ENCODE assay signal across 8 mouse cellular contexts in the genomic region with DNA sequence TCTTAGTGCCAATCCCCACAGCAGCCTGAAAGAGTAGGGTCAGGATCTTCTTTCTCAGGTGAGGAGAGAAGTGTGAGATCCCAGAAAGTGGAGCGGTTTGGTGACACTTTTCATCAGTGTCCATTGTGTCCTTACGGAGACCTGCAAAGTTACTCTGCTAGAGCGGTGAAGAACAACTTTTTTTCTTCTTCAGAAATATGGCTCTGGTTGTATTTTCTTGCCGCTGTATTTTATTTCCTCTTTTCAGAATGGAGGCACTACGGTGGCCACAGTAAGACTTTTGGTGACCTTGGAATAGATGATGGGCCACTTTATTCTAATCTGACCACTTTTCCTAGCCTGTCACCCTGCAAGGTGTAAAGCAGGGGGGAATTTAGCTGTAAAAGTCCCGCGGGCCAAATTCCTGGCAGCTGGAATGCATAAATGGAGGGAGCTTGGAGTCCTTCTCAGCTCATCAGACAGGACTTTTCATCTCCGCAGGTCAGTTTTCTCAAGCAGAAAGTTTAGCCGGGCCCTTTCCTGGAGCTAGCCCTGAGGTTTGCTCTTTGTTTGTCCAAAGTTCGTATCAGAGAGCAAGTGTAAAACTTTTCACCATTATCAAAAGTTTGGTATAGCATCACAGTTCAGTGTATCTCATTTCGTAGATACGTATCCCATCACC. TPM values are rescaled to one million over a fixed set of nuclear protein-coding genes. Genes with fewer than 3 reads are reported as not detected.
DNase-seq lines count a peak whose midpoint lies in the region; ATAC-seq and TF ChIP-seq lines count a peak whose summit lies in the region.

No protein-coding gene starts in this region.

- DNase-seq in heart, adult 18-20 months: no peak
- DNase-seq in left cerebral cortex, postnatal 10 days (ENCODE audit: extremely low spot score in 1 of 2, low spot score in 2 of 2): no peak
- DNase-seq in spleen, postnatal 36 days (ENCODE audit: low spot score in 2 of 2): no peak
- DNase-seq in right cerebral cortex, postnatal 36 days (ENCODE audit: low spot score in 2 of 2): no peak

- no peak for TF ChIP-seq CTCF in embryonic fibroblast, embryonic 13.5 days (IDR thresholded peaks at IDR 0.05; ENCODE audit: borderline replicate concordance, insufficient read depth, low read length)

- H3K36me3 ChIP-seq in heart, embryonic 15.5 days: no peaks in the 10 kb centered on the region
- no peaks in the 10 kb centered on the region for H3K36me3 ChIP-seq in kidney, embryonic 15.5 days
- no peaks in the 10 kb centered on the region for H3K36me3 ChIP-seq in midbrain, embryonic 16.5 days (ENCODE audit: control insufficient read depth, insufficient read depth, low read length)

- no peaks in the 10 kb centered on the region for H3K9me3 ChIP-seq in heart, embryonic 15.5 days (replicated peaks)
- no peaks in the 10 kb centered on the region for H3K9me3 ChIP-seq in kidney, embryonic 15.5 days (replicated peaks)
- H3K9me3 ChIP-seq in midbrain, embryonic 16.5 days (replicated peaks; ENCODE audit: control insufficient read depth, low read length, poor library complexity, severe bottlenecking): no peaks in the 10 kb centered on the region

- WGBS in heart, embryonic 15.5 days: 74% methylated on average over 12 of the region's 12 CpGs
- WGBS in kidney, embryonic 15.5 days: 58% methylated on average over 12 of the region's 12 CpGs
- 80% methylated on average over 12 of the region's 12 CpGs for WGBS in midbrain, embryonic 16.5 days

- TF ChIP-seq POLR2A in embryonic fibroblast, embryonic 13.5 days (IDR thresholded peaks at IDR 0.05; ENCODE audit: low read depth, low read length): no peak

- peak overlapping the region; percentile 86 for H3K4me3 ChIP-seq in heart, embryonic 15.5 days
- H3K4me3 ChIP-seq in embryonic fibroblast, embryonic 13.5 days (ENCODE audit: insufficient read depth, low read length): peak overlapping the region; percentile 81; the same call in 1 of the 2 replicates
- peak overlapping the region; percentile 65 for H3K4me3 ChIP-seq in kidney, embryonic 15.5 days (replicated peaks)
- H3K4me3 ChIP-seq in midbrain, embryonic 16.5 days (ENCODE audit: low read depth, low read length): no peak overlapping the region

- no peak overlapping the region for H3K27ac ChIP-seq in heart, embryonic 15.5 days
- H3K27ac ChIP-seq in embryonic fibroblast, embryonic 13.5 days (ENCODE audit: insufficient read depth, low read length): no peak overlapping the region
- peak overlapping the region; percentile 87; the same call in 1 of the 2 replicates for H3K27ac ChIP-seq in kidney, embryonic 15.5 days
- no peak overlapping the region for H3K27ac ChIP-seq in midbrain, embryonic 16.5 days (ENCODE audit: low read length)

- no peak for ATAC-seq in heart, embryonic 15.5 days (replicated peaks; ENCODE audit: insufficient number of reproducible peaks, insufficient read depth, low FRiP score, low read depth)
- ATAC-seq in kidney, embryonic 15.5 days (replicated peaks; ENCODE audit: low FRiP score): no peak
- ATAC-seq in midbrain, embryonic 16.5 days: no peak

- peak overlapping the region; percentile 92 for H3K4me2 ChIP-seq in heart, embryonic 15.5 days
- H3K4me2 ChIP-seq in kidney, embryonic 15.5 days: peak overlapping the region; percentile 90
- H3K4me2 ChIP-seq in midbrain, embryonic 16.5 days (ENCODE audit: low read length): peak overlapping the region; percentile 95

- H3K9ac ChIP-seq in heart, embryonic 15.5 days: no peak overlapping the region
- no peak overlapping the region for H3K9ac ChIP-seq in kidney, embryonic 15.5 days
- H3K9ac ChIP-seq in midbrain, embryonic 16.5 days (ENCODE audit: low read depth, low read length): no peak overlapping the region

- no peaks in the 10 kb centered on the region for H3K27me3 ChIP-seq in heart, embryonic 15.5 days
- no peaks in the 10 kb centered on the region for H3K27me3 ChIP-seq in kidney, embryonic 15.5 days
- no peaks in the 10 kb centered on the region for H3K27me3 ChIP-seq in midbrain, embryonic 16.5 days (ENCODE audit: control insufficient read depth, insufficient read depth, low read depth, low read length)

- intact Hi-C loops in left cerebral cortex, postnatal 10 days (cut with DNase I): no loop called here

- H3K4me1 ChIP-seq in heart, embryonic 15.5 days (replicated peaks): peaks cover 19% of the 10 kb centered on the region
- H3K4me1 ChIP-seq in embryonic fibroblast, embryonic 13.5 days (ENCODE audit: control insufficient read depth, insufficient read depth, low read length): peaks cover 3% of the 10 kb centered on the region; the same call in 1 of the 2 replicates
- H3K4me1 ChIP-seq in kidney, embryonic 15.5 days: peaks cover 21% of the 10 kb centered on the region
- H3K4me1 ChIP-seq in midbrain, embryonic 16.5 days (ENCODE audit: control insufficient read depth, insufficient read depth, low read length): peaks cover 11% of the 10 kb centered on the region

RNA-seq across cellular contexts. Expression of a gene that starts 1.5 kb away (rescaled TPM):
- polyA plus RNA-seq in heart, embryonic 15.5 days (2015; fragmentation: Nextera tagmentation; extraction: Ambion mirVana): 8.8 and 13.0 TPM in 2 replicates
- 1 to 10 TPM; 4.1 to 5.2 TPM for total RNA-seq in heart, adult 18-20 months (2021)
- polyA plus RNA-seq in embryonic fibroblast, embryonic 13.5 days (2011; ENCODE audit: insufficient read length, low read depth, missing spikeins): 24.4 and 27.1 TPM in 2 replicates
- polyA plus RNA-seq in kidney, embryonic 15.5 days (2015; fragmentation: Nextera tagmentation; extraction: Ambion mirVana): 24.3 and 25.6 TPM in 2 replicates
- 459 and 536 TPM in 2 replicates for polyA plus RNA-seq in midbrain, embryonic 16.5 days (2015; fragmentation: Nextera tagmentation; extraction: Ambion mirVana)
- total RNA-seq in left cerebral cortex, postnatal 10 days (2021): 100 to 1,000 TPM; 267 to 278 TPM

Comparison
In these comparisons a context has a peak if more than half of its experiments do, and no peak if none do; other contexts are left out.
1. RNA of a gene that starts 1.5 kb away (polyA plus RNA-seq): 459 to 536 TPM in midbrain, embryonic 16.5 days; 24.3 to 25.6 TPM in kidney, embryonic 15.5 days, 24.4 to 27.1 TPM in embryonic fibroblast, embryonic 13.5 days and 8.8 to 13.0 TPM in heart, embryonic 15.5 days; every median in the first group is over 10 times any median in the second.
2. Peak in every context shown above with its lines, with median percentiles within 50 percentile points of each other: H3K4me2 ChIP-seq.